Mouse (Mus musculus): ENCODE data around the gene Tspan5. TPM values are rescaled to one million over a fixed set of nuclear protein-coding genes. Genes with fewer than 3 reads are reported as not detected.

Gene Tspan5
- 24.7 and 24.9 TPM in 2 replicates for polyA plus RNA-seq (2015; fragmentation: Nextera tagmentation; extraction: Ambion mirVana)

GRCm38 (mm10) chr3:138741649-138742565 lies at the start of gene Tspan5:
Gene Tspan5, plus strand, starts transcription at chr3:138742195.
- no peaks in the 10 kb centered on the region for H3K36me3 ChIP-seq (ENCODE audit: control insufficient read depth, insufficient read depth, low read length)
- H3K4me3 ChIP-seq (ENCODE audit: low read length): peak within 1 kb of the TSS; percentile 80
- peak within 1 kb of the TSS; percentile 60 for H3K27ac ChIP-seq (ENCODE audit: low read length)
- peak; percentile 90 for ATAC-seq (ENCODE audit: low read depth)
- H3K9ac ChIP-seq (ENCODE audit: low read length): peak within 1 kb of the TSS; percentile 78
- peaks cover 4% of the 10 kb centered on the region; the same call in 1 of the 2 replicates for H3K27me3 ChIP-seq (ENCODE audit: control insufficient read depth, insufficient read depth, low read depth, low read length)
- H3K4me2 ChIP-seq (ENCODE audit: low read depth, low read length): peak within 1 kb of the TSS; percentile 96
- H3K9me3 ChIP-seq (ENCODE audit: control insufficient read depth, low read length): no peaks in the 10 kb centered on the region
- under 1% methylated on average over 73 of the region's 100 CpGs for WGBS
- H3K4me1 ChIP-seq (replicated peaks; ENCODE audit: control insufficient read depth, insufficient read depth, low read length): peaks cover 14% of the 10 kb centered on the region

DNA sequence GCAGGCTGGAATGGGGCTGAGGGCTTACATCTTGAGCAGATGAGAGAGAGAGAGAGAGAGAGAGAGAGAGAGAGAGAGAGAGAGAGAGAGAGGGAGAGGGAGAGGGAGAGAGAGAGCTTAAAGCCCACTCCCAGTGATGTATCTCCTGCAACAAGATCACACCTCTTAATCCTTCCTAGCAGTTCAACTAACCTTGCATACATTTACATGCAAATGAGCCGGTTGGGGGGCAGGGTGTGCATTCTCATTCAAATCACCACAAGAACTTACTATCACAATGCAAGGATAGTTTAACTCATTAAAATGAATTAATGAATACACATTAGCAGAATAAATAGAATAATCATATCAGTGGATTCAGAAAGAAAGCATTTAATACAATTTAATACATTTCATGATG lies 49.7 kb upstream of the Tspan5 start:
- no peak for ATAC-seq (ENCODE audit: low read depth)
- Histone ChIP-seq H3K4me1 (replicated peaks; ENCODE audit: control insufficient read depth, insufficient read depth, low read length) (no peaks in the 10 kb centered on the region), H3K9me3 (ENCODE audit: control insufficient read depth, low read length) (no peaks in the 10 kb centered on the region), H3K36me3 (ENCODE audit: control insufficient read depth, insufficient read depth, low read length) (no peaks in the 10 kb centered on the region), H3K27ac (ENCODE audit: low read length) (no peak overlapping the region), H3K4me2 (ENCODE audit: low read depth, low read length) (no peak overlapping the region), H3K27me3 (ENCODE audit: control insufficient read depth, insufficient read depth, low read depth, low read length) (no peaks in the 10 kb centered on the region), H3K9ac (ENCODE audit: low read length) (no peak overlapping the region), H3K4me3 (ENCODE audit: low read length) (no peak overlapping the region)
- 38% methylated on average over 1 of the region's 1 CpGs for WGBS

GRCm38 (mm10) chr3:138703399-138703798 lies 38.6 kb upstream of the Tspan5 start:
- no peak overlapping the region for H3K9ac ChIP-seq (ENCODE audit: low read length)
- no peak overlapping the region for H3K4me3 ChIP-seq (ENCODE audit: low read length)
- H3K36me3 ChIP-seq (ENCODE audit: control insufficient read depth, insufficient read depth, low read length): no peaks in the 10 kb centered on the region
- 63% methylated on average over 12 of the region's 12 CpGs for WGBS
- no peaks in the 10 kb centered on the region for H3K9me3 ChIP-seq (ENCODE audit: control insufficient read depth, low read length)
- H3K4me2 ChIP-seq (ENCODE audit: low read depth, low read length): no peak overlapping the region
- H3K27me3 ChIP-seq (ENCODE audit: control insufficient read depth, insufficient read depth, low read depth, low read length): no peaks in the 10 kb centered on the region
- ATAC-seq (ENCODE audit: low read depth): no peak
- no peak overlapping the region for H3K27ac ChIP-seq (ENCODE audit: low read length)
- no peaks in the 10 kb centered on the region for H3K4me1 ChIP-seq (replicated peaks; ENCODE audit: control insufficient read depth, insufficient read depth, low read length)

- no peak for ATAC-seq (ENCODE audit: low read depth)
- Histone ChIP-seq H3K4me2 (ENCODE audit: low read depth, low read length) (no peak overlapping the region), H3K27me3 (ENCODE audit: control insufficient read depth, insufficient read depth, low read depth, low read length) (no peaks in the 10 kb centered on the region), H3K4me3 (ENCODE audit: low read length) (no peak overlapping the region), H3K9ac (ENCODE audit: low read length) (no peak overlapping the region), H3K4me1 (replicated peaks; ENCODE audit: control insufficient read depth, insufficient read depth, low read length) (no peaks in the 10 kb centered on the region), H3K9me3 (ENCODE audit: control insufficient read depth, low read length) (no peaks in the 10 kb centered on the region), H3K27ac (ENCODE audit: low read length) (no peak overlapping the region), H3K36me3 (ENCODE audit: control insufficient read depth, insufficient read depth, low read length) (no peaks in the 10 kb centered on the region)
- 63% methylated on average over 9 of the region's 9 CpGs for WGBS
These were observed 37.5 kb upstream of the Tspan5 start for GRCm38 (mm10) chr3:138704469-138704868.

GRCm38 (mm10) chr3:138705875-138706274 lies 36.1 kb upstream of the Tspan5 start:
- no peak for ATAC-seq (ENCODE audit: low read depth)

GRCm38 (mm10) chr3:138709183-138709582 lies 32.8 kb upstream of the Tspan5 start:
- WGBS: 63% methylated on average over 5 of the region's 5 CpGs
- H3K4me3 ChIP-seq (ENCODE audit: low read length): no peak overlapping the region
- no peaks in the 10 kb centered on the region for H3K36me3 ChIP-seq (ENCODE audit: control insufficient read depth, insufficient read depth, low read length)
- H3K4me2 ChIP-seq (ENCODE audit: low read depth, low read length): no peak overlapping the region
- H3K27me3 ChIP-seq (ENCODE audit: control insufficient read depth, insufficient read depth, low read depth, low read length): no peaks in the 10 kb centered on the region
- ATAC-seq (ENCODE audit: low read depth): no peak
- H3K9ac ChIP-seq (ENCODE audit: low read length): no peak overlapping the region
- H3K9me3 ChIP-seq (ENCODE audit: control insufficient read depth, low read length): no peaks in the 10 kb centered on the region
- H3K4me1 ChIP-seq (replicated peaks; ENCODE audit: control insufficient read depth, insufficient read depth, low read length): no peaks in the 10 kb centered on the region
- H3K27ac ChIP-seq (ENCODE audit: low read length): no peak overlapping the region

More at GRCm38 (mm10) chr3:138705875-138706274, 36.1 kb upstream of the Tspan5 start:
- no peaks in the 10 kb centered on the region for H3K36me3 ChIP-seq (ENCODE audit: control insufficient read depth, insufficient read depth, low read length)
- no peak overlapping the region for H3K27ac ChIP-seq (ENCODE audit: low read length)
- no peak overlapping the region for H3K4me2 ChIP-seq (ENCODE audit: low read depth, low read length)
- no peaks in the 10 kb centered on the region for H3K9me3 ChIP-seq (ENCODE audit: control insufficient read depth, low read length)
- 63% methylated on average over 14 of the region's 14 CpGs for WGBS
- no peak overlapping the region for H3K9ac ChIP-seq (ENCODE audit: low read length)
- H3K4me3 ChIP-seq (ENCODE audit: low read length): no peak overlapping the region
- no peaks in the 10 kb centered on the region for H3K27me3 ChIP-seq (ENCODE audit: control insufficient read depth, insufficient read depth, low read depth, low read length)
- no peaks in the 10 kb centered on the region for H3K4me1 ChIP-seq (replicated peaks; ENCODE audit: control insufficient read depth, insufficient read depth, low read length)

DNA sequence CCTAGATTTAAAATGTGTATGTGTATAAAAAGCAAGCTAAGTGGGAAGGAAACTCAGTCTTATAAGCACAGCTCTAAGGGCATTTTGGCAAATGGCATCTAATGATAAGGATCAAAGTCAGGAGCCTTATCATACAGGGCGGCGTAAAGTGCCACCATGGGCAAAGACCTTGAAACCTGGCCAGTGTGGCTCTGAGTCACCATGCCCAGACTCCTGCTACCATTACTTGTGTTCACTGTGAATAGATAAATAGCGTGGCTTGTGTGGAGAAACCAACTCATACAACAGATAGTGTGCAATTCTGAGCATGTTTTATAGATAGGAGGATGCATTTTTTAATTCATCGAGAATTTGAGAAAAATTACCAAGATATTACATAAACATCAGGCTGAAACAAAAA lies 30.0 kb upstream of the Tspan5 start:
- H3K4me1 ChIP-seq (replicated peaks; ENCODE audit: control insufficient read depth, insufficient read depth, low read length): no peaks in the 10 kb centered on the region
- H3K4me3 ChIP-seq (ENCODE audit: low read length): no peak overlapping the region
- H3K9me3 ChIP-seq (ENCODE audit: control insufficient read depth, low read length): no peaks in the 10 kb centered on the region
- no peak overlapping the region for H3K9ac ChIP-seq (ENCODE audit: low read length)
- no peak for ATAC-seq (ENCODE audit: low read depth)
- H3K27ac ChIP-seq (ENCODE audit: low read length): no peak overlapping the region
- no peak overlapping the region for H3K4me2 ChIP-seq (ENCODE audit: low read depth, low read length)
- 81% methylated on average over 4 of the region's 4 CpGs for WGBS
- no peaks in the 10 kb centered on the region for H3K36me3 ChIP-seq (ENCODE audit: control insufficient read depth, insufficient read depth, low read length)
- no peaks in the 10 kb centered on the region for H3K27me3 ChIP-seq (ENCODE audit: control insufficient read depth, insufficient read depth, low read depth, low read length)

GRCm38 (mm10) chr3:138712452-138713140 lies 29.4 kb upstream of the Tspan5 start:
- Histone ChIP-seq H3K4me3 (ENCODE audit: low read length) (no peak overlapping the region), H3K27me3 (ENCODE audit: control insufficient read depth, insufficient read depth, low read depth, low read length) (no peaks in the 10 kb centered on the region), H3K4me1 (replicated peaks; ENCODE audit: control insufficient read depth, insufficient read depth, low read length) (no peaks in the 10 kb centered on the region), H3K9me3 (ENCODE audit: control insufficient read depth, low read length) (no peaks in the 10 kb centered on the region), H3K9ac (ENCODE audit: low read length) (no peak overlapping the region), H3K27ac (ENCODE audit: low read length) (no peak overlapping the region), H3K36me3 (ENCODE audit: control insufficient read depth, insufficient read depth, low read length) (no peaks in the 10 kb centered on the region), H3K4me2 (ENCODE audit: low read depth, low read length) (no peak overlapping the region)
- 64% methylated on average over 11 of the region's 11 CpGs for WGBS
- no peak for ATAC-seq (ENCODE audit: low read depth)

GRCm38 (mm10) chr3:138713141-138713540 lies 28.9 kb upstream of the Tspan5 start:
- no peak for ATAC-seq (ENCODE audit: low read depth)
- no peak overlapping the region for H3K27ac ChIP-seq (ENCODE audit: low read length)

More at GRCm38 (mm10) chr3:138713141-138713540, 28.9 kb upstream of the Tspan5 start:
- no peaks in the 10 kb centered on the region for H3K4me1 ChIP-seq (replicated peaks; ENCODE audit: control insufficient read depth, insufficient read depth, low read length)
- no peaks in the 10 kb centered on the region for H3K9me3 ChIP-seq (ENCODE audit: control insufficient read depth, low read length)
- H3K9ac ChIP-seq (ENCODE audit: low read length): no peak overlapping the region
- 44% methylated on average over 6 of the region's 6 CpGs for WGBS
- H3K36me3 ChIP-seq (ENCODE audit: control insufficient read depth, insufficient read depth, low read length): no peaks in the 10 kb centered on the region
- H3K27me3 ChIP-seq (ENCODE audit: control insufficient read depth, insufficient read depth, low read depth, low read length): no peaks in the 10 kb centered on the region
- no peak overlapping the region for H3K4me3 ChIP-seq (ENCODE audit: low read length)
- no peak overlapping the region for H3K4me2 ChIP-seq (ENCODE audit: low read depth, low read length)
